Mouse (Mus musculus): Measurements from ENCODE around the gene Brd3. TPM values are rescaled to one million over a fixed set of nuclear protein-coding genes. Genes with fewer than 3 reads are reported as not detected.

Gene Brd3
- polyA plus RNA-seq, 1 experiment from 2014 or later = 70.8 TPM

DNA sequence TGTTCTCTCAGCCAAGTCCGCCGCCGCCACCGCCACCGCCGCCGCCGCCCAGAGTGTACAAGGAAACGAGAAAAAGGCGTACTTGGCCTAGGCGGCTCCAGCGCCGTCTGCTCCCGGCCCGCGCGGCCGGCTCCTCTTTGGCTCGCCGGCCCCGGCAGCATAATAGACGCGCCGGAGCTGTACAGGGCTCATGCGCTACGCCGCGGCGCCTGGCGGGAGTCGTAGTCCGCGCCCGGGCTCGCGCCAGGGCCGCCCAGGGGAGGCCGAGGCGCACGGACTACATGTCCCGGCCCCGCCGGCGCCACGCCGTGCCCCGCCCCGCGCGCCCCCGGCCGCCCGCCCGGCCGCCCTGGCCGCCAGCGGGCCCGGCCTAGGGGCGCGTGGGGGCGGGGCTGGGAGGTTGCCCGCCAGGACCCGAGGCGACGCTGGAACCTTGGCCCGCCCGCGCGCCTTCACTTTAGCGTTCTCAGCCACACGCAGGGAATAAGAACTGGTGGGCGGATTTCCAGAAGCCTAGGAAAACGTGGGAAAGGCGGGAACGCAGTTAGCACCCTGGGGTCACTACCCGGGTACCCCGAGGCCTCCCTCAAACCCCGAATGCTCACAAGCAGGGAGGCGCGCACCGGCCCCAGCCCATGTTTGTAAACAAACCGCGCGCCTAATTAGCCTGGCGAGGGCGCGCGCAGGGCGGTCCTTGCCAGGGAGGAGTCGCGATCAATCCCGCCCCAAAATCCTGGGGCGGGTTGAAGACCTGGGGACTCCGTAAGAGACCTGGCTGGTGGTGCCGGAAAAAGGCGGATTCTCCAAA lies 31.8 kb downstream of the Brd3 start:
- Histone ChIP-seq H3K4me2 (ENCODE audit: low read length) (peak overlapping the region; percentile 94), H3K9me3 (ENCODE audit: control insufficient read depth, low read length) (no peaks in the 10 kb centered on the region), H3K27me3 (ENCODE audit: control insufficient read depth, insufficient read depth, low read length) (no peaks in the 10 kb centered on the region), H3K4me1 (ENCODE audit: control insufficient read depth in 2 of 2, insufficient read depth in 2 of 2, low read length in 2 of 2) (peaks cover 32 to 42% of the 10 kb centered on the region in 2 experiments), H3K27ac (replicated peaks in 1 of 2; ENCODE audit: control insufficient read depth in 1 of 2, insufficient read depth in 1 of 2, low read depth in 2 of 2, low read length in 2 of 2) (peak overlapping the region; percentile 93 to 96), H3K4me3 (ENCODE audit: control insufficient read depth in 1 of 2, insufficient read depth in 1 of 2, low read depth in 1 of 2, low read length in 2 of 2) (peak overlapping the region; percentile 82 to 99), H3K9ac (ENCODE audit: low read length) (peak overlapping the region; percentile 95), H3K36me3 (ENCODE audit: control insufficient read depth, insufficient read depth, low read length) (peaks cover 8% of the 10 kb centered on the region; the same call in 1 of the 2 replicates)
- WGBS = under 1% methylated on average over 84 of the region's 96 CpGs
- peak; percentile 98 for ATAC-seq (ENCODE audit: insufficient number of reproducible peaks, insufficient read depth, low FRiP score, low read depth)

DNA sequence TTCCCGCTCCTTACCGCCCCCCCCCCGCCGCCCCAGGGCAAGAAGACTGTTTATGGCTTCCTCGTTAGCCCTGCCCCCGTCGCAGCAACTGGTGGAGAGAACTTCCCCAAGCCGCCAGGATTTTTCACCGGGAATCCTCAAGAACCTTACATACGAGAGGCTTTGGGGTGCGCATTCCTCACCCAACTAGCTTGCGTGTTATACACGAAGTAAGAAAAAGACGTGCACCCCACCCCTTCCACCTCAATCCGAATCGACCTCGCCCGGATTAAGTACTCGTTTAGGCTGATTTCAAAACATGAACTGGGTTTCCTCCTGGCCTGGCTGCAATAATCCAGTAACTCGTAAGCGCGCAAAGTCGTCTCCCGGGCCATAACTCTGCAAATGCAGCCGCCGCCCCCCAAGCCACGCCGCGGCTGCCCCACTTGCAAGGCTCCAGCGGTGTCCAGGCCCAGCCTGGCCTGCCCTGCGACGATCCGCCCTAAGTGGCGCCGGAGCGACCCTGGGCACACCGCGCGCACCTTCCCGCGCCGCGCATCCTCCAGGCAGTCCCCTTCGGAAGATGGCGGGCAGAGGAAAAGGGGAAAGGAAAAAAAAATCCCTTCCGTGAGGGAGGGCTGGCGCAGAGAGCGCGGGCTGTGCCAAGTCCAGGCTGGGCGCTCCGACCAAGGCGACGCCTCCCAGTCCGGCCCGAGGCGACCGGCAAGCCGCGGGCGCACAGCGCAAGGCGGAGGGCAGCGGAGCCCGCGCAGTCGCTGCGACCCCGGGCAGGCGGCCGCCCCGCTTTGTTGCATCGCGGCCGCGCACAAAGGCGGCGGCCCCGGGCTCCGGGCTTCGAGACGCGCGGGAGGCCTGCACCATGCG lies 32.6 kb downstream of the Brd3 start:
- Histone ChIP-seq H3K9me3 (ENCODE audit: control insufficient read depth, low read length) (no peaks in the 10 kb centered on the region), H3K4me1 (ENCODE audit: control insufficient read depth in 2 of 2, insufficient read depth in 2 of 2, low read length in 2 of 2) (peaks cover 32 to 50% of the 10 kb centered on the region in 2 experiments), H3K36me3 (ENCODE audit: control insufficient read depth, insufficient read depth, low read length) (peaks cover 8% of the 10 kb centered on the region; the same call in 1 of the 2 replicates), H3K4me2 (ENCODE audit: low read length) (peak overlapping the region; percentile 94), H3K27me3 (ENCODE audit: control insufficient read depth, insufficient read depth, low read length) (no peaks in the 10 kb centered on the region), H3K4me3 (ENCODE audit: control insufficient read depth in 1 of 2, insufficient read depth in 1 of 2, low read depth in 1 of 2, low read length in 2 of 2) (peak overlapping the region; percentile 82 to 99), H3K27ac (replicated peaks in 1 of 2; ENCODE audit: control insufficient read depth in 1 of 2, insufficient read depth in 1 of 2, low read depth in 2 of 2, low read length in 2 of 2) (peak overlapping the region; percentile 92 to 93), H3K9ac (ENCODE audit: low read length) (peak overlapping the region; percentile 95)
- ATAC-seq (ENCODE audit: insufficient number of reproducible peaks, insufficient read depth, low FRiP score, low read depth) = 0 out of 2 replicates have a peak, but pooled peaks have one; percentile 10
- under 1% methylated on average over 84 of the region's 84 CpGs for WGBS

DNA sequence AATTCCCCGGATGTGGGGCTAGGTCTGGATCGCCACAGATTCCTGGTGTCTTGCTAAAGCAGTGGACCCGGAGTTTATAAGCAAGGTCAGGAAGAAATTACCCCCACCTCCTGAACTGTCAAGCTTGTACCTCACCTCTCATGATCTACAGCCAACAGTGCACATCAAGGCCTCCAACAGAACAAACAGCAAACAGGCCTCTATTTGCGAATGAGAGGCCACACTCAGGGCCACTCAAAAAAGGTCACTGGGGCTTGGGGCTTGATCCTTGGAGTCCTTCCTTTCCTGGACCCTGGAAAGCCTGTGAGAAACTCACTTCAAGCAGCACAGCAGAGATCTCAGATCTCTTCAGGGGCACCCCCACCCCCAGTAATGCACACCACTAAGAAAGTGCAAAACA lies 33.6 kb downstream of the Brd3 start:
- no peak for ATAC-seq (ENCODE audit: insufficient number of reproducible peaks, insufficient read depth, low FRiP score, low read depth)
- peak overlapping the region; percentile 95 for H3K9ac ChIP-seq (ENCODE audit: low read length)
- no peaks in the 10 kb centered on the region for H3K9me3 ChIP-seq (ENCODE audit: control insufficient read depth, low read length)
- peaks cover 37 to 60% of the 10 kb centered on the region in 2 experiments for H3K4me1 ChIP-seq (ENCODE audit: control insufficient read depth in 2 of 2, insufficient read depth in 2 of 2, low read length in 2 of 2)
- peak overlapping the region in 1 of 2 experiments; percentile 93; a peak in 1 of 4 replicates for H3K27ac ChIP-seq (replicated peaks in 1 of 2; ENCODE audit: control insufficient read depth in 1 of 2, insufficient read depth in 1 of 2, low read depth in 2 of 2, low read length in 2 of 2)
- H3K27me3 ChIP-seq (ENCODE audit: control insufficient read depth, insufficient read depth, low read length) = no peaks in the 10 kb centered on the region
- 27% methylated on average over 4 of the region's 4 CpGs for WGBS
- H3K4me3 ChIP-seq (ENCODE audit: control insufficient read depth in 1 of 2, insufficient read depth in 1 of 2, low read depth in 1 of 2, low read length in 2 of 2) = peak overlapping the region; percentile 82 to 99
- H3K36me3 ChIP-seq (ENCODE audit: control insufficient read depth, insufficient read depth, low read length) = peaks cover 8% of the 10 kb centered on the region; the same call in 1 of the 2 replicates
- H3K4me2 ChIP-seq (ENCODE audit: low read length) = peak overlapping the region; percentile 94

DNA sequence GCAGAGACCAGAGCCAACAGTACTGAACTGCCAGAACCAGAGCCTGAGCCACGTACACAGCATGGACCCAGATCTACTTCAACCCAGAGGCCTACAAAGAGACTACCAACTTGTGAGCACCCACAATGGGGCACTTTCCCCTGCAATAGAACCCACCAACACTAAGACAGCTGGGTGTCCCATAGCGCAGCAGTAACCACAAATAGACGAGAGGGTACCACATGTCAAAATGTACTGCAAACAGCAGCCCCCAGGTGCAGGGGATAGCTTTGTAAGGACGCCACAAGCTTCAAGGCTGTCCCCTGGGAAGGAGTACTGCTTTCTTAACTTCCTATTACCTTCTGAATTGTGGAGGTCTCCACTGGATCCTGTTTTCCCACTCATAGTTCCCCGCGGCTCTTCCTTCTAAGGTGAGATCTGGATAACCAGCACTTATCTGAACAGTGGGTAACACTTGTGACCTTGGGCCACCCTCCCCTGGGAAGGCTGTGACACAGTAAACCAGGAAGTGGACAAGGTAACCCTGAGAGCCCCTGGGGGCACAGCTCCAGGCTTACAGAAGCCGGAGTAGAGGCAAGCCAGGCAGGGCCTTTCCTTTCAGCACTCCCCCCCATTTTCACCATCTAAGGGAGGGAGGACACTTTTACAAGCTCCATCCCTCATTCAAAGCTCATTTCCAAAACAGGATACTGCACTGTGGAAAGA lies 34.2 kb downstream of the Brd3 start:
- no peaks in the 10 kb centered on the region for H3K9me3 ChIP-seq (ENCODE audit: control insufficient read depth, low read length)
- H3K9ac ChIP-seq (ENCODE audit: low read length) = peak overlapping the region; percentile 95; the same call in 1 of the 2 replicates
- H3K4me3 ChIP-seq (ENCODE audit: control insufficient read depth in 1 of 2, insufficient read depth in 1 of 2, low read depth in 1 of 2, low read length in 2 of 2) = peak overlapping the region in 1 of 2 experiments; percentile 82; a peak in 2 of 4 replicates
- WGBS = 39% methylated on average over 7 of the region's 7 CpGs
- H3K36me3 ChIP-seq (ENCODE audit: control insufficient read depth, insufficient read depth, low read length) = peaks cover 9% of the 10 kb centered on the region
- H3K4me1 ChIP-seq (ENCODE audit: control insufficient read depth in 2 of 2, insufficient read depth in 2 of 2, low read length in 2 of 2) = peaks cover 40 to 66% of the 10 kb centered on the region in 2 experiments
- ATAC-seq (ENCODE audit: insufficient number of reproducible peaks, insufficient read depth, low FRiP score, low read depth) = no peak
- 0 out of 4 replicates have a peak overlapping the region, but pooled peaks of 1 of the 2 experiments have one; percentile 93 for H3K27ac ChIP-seq (replicated peaks in 1 of 2; ENCODE audit: control insufficient read depth in 1 of 2, insufficient read depth in 1 of 2, low read depth in 2 of 2, low read length in 2 of 2)
- peak overlapping the region; percentile 94 for H3K4me2 ChIP-seq (ENCODE audit: low read length)
- H3K27me3 ChIP-seq (ENCODE audit: control insufficient read depth, insufficient read depth, low read length) = no peaks in the 10 kb centered on the region

DNA sequence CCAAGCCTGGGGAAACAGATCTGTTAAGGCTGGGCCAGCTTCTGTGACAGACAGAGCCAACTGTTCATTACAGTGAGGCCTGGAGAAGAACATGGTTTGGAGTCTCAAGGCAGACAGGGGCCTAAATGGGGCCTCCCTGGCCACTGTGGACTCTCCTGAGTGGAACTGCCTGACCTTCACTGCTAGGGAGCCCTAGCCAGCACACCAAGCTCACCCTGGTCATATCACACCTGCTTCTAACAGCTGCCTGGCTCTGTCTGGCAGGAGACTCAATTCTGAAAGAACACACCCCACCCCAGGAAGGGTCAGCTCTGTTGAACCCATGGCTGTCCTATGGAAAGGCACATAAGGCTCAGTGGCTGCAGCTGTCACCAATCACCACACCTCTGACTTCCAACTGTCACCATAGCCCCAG lies 36.3 kb downstream of the Brd3 start:
- peaks cover 20% of the 10 kb centered on the region for H3K36me3 ChIP-seq (ENCODE audit: control insufficient read depth, insufficient read depth, low read length)
- no peak overlapping the region for H3K4me3 ChIP-seq (ENCODE audit: control insufficient read depth in 1 of 2, insufficient read depth in 1 of 2, low read depth in 1 of 2, low read length in 2 of 2)
- H3K27me3 ChIP-seq (ENCODE audit: control insufficient read depth, insufficient read depth, low read length) = no peaks in the 10 kb centered on the region
- H3K27ac ChIP-seq (replicated peaks in 1 of 2; ENCODE audit: control insufficient read depth in 1 of 2, insufficient read depth in 1 of 2, low read depth in 2 of 2, low read length in 2 of 2) = no peak overlapping the region
- peaks cover 37 to 65% of the 10 kb centered on the region in 2 experiments for H3K4me1 ChIP-seq (ENCODE audit: control insufficient read depth in 2 of 2, insufficient read depth in 2 of 2, low read length in 2 of 2)
- ATAC-seq (ENCODE audit: insufficient number of reproducible peaks, insufficient read depth, low FRiP score, low read depth) = no peak
- no peak overlapping the region for H3K4me2 ChIP-seq (ENCODE audit: low read length)
- peak overlapping the region; percentile 3; the same call in 1 of the 2 replicates for H3K9ac ChIP-seq (ENCODE audit: low read length)
- H3K9me3 ChIP-seq (ENCODE audit: control insufficient read depth, low read length) = no peaks in the 10 kb centered on the region

DNA sequence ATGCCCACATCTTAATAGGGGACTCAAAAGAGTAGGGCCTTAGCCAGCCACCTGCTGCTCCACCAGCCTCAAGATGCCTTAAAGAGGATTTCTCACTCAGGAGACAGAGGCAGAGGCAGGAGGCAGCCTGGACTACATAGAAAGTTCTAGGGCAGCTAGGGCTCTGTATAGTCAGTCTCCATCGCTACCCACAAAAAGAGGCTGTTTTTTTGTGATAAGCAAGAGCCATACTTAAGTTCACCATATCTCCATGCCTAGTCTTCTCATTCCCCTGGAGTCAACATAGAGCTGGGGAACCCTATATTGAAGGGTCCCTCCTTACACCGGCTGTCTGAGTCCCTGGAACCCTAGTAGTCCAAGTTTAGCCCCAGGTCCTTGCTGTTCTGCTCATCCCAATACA lies 36.9 kb downstream of the Brd3 start:
- H3K4me3 ChIP-seq (ENCODE audit: control insufficient read depth in 1 of 2, insufficient read depth in 1 of 2, low read depth in 1 of 2, low read length in 2 of 2) = no peak overlapping the region
- no peak overlapping the region for H3K27ac ChIP-seq (replicated peaks in 1 of 2; ENCODE audit: control insufficient read depth in 1 of 2, insufficient read depth in 1 of 2, low read depth in 2 of 2, low read length in 2 of 2)
- peaks cover 26% of the 10 kb centered on the region for H3K36me3 ChIP-seq (ENCODE audit: control insufficient read depth, insufficient read depth, low read length)
- no peak overlapping the region for H3K4me2 ChIP-seq (ENCODE audit: low read length)
- no peaks in the 10 kb centered on the region for H3K9me3 ChIP-seq (ENCODE audit: control insufficient read depth, low read length)
- no peaks in the 10 kb centered on the region for H3K27me3 ChIP-seq (ENCODE audit: control insufficient read depth, insufficient read depth, low read length)
- no peak overlapping the region for H3K9ac ChIP-seq (ENCODE audit: low read length)
- WGBS = 86% methylated on average over 2 of the region's 2 CpGs
- H3K4me1 ChIP-seq (ENCODE audit: control insufficient read depth in 2 of 2, insufficient read depth in 2 of 2, low read length in 2 of 2) = peaks cover 37 to 65% of the 10 kb centered on the region in 2 experiments
- no peak for ATAC-seq (ENCODE audit: insufficient number of reproducible peaks, insufficient read depth, low FRiP score, low read depth)

DNA sequence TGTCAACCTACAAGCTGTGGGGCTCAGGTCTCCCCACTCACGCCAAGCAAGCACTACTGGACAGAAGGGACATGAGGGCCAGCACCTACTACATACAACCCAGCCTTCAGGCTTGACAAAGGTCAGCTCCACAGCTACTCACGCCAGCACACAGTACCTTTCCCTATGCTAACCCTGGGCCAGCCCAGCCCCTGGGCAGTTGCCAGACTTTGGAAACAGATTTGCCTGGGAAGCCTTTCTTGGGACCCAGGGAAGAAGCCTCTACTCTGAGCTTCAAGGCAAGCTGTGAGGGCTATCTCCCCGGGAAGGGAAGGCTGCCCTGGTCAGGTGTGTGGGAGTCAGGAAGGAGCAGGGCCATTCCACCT lies 37.5 kb downstream of the Brd3 start:
- H3K9me3 ChIP-seq (ENCODE audit: control insufficient read depth, low read length) = no peaks in the 10 kb centered on the region
- no peak overlapping the region for H3K4me3 ChIP-seq (ENCODE audit: control insufficient read depth in 1 of 2, insufficient read depth in 1 of 2, low read depth in 1 of 2, low read length in 2 of 2)
- H3K4me2 ChIP-seq (ENCODE audit: low read length) = no peak overlapping the region
- peaks cover 26% of the 10 kb centered on the region for H3K36me3 ChIP-seq (ENCODE audit: control insufficient read depth, insufficient read depth, low read length)
- no peaks in the 10 kb centered on the region for H3K27me3 ChIP-seq (ENCODE audit: control insufficient read depth, insufficient read depth, low read length)
- peaks cover 37 to 65% of the 10 kb centered on the region in 2 experiments for H3K4me1 ChIP-seq (ENCODE audit: control insufficient read depth in 2 of 2, insufficient read depth in 2 of 2, low read length in 2 of 2)
- WGBS = 65% methylated on average over 3 of the region's 3 CpGs
- H3K9ac ChIP-seq (ENCODE audit: low read length) = no peak overlapping the region
- ATAC-seq (ENCODE audit: insufficient number of reproducible peaks, insufficient read depth, low FRiP score, low read depth) = no peak
- no peak overlapping the region for H3K27ac ChIP-seq (replicated peaks in 1 of 2; ENCODE audit: control insufficient read depth in 1 of 2, insufficient read depth in 1 of 2, low read depth in 2 of 2, low read length in 2 of 2)
